Mouse (Mus musculus) neural tube, embryonic 13.5 days (tissue): ENCODE measurements at regions not wholly inside any gene's neighbourhood (a gene's known extent, or its start where the extent isn't known, plus 50 kb on each side); places are given as distances from the start of the nearest gene placed in this dataset.
"Not testable (repeated sequence)": the region's sequence is repeated elsewhere in the genome, so short reads cannot be mapped to it uniquely, and the experiment has no call there.

Experiments used
- ATAC-seq: fragments of 200-750 bp; cut with Nextera tagmentation; 2 replicates; pipeline ENCODE4 v1.8.0; 2017; ENCODE audit warnings: low read depth, mild to moderate bottlenecking, moderate TSS enrichment, moderate library complexity
- H3K27ac ChIP-seq: fragments of 300-500 bp; sonication (generic); replicated peaks from 2 replicates; pipeline ENCODE4 v1.5.1; 2015; ENCODE audit warnings: moderate library complexity, mild to moderate bottlenecking, inconsistent platforms
- H3K27me3 ChIP-seq: fragments of 300-500 bp; sonication (generic); 2 replicates; pipeline ENCODE4 v1.6.1; 2015; ENCODE audit warnings: mild to moderate bottlenecking, inconsistent platforms
- H3K36me3 ChIP-seq: fragments of 300-500 bp; sonication (generic); 2 replicates; pipeline ENCODE4 v1.6.1; 2015; ENCODE audit warnings: mild to moderate bottlenecking, inconsistent platforms
- H3K4me1 ChIP-seq: fragments of 300-500 bp; sonication (generic); replicated peaks from 2 replicates; pipeline ENCODE4 v1.6.1; 2015; ENCODE audit warnings: inconsistent platforms
- H3K4me2 ChIP-seq: fragments of 300-500 bp; sonication (generic); 2 replicates; pipeline ENCODE4 v1.6.1; 2015; ENCODE audit warnings: inconsistent platforms, mild to moderate bottlenecking, moderate library complexity
- H3K4me3 ChIP-seq: fragments of 300-500 bp; sonication (generic); 2 replicates; pipeline ENCODE4 v1.5.1; 2015; ENCODE audit warnings: mild to moderate bottlenecking, inconsistent platforms
- H3K9ac ChIP-seq: fragments of 300-500 bp; sonication (generic); 2 replicates; pipeline ENCODE4 v1.6.1; 2015; ENCODE audit warnings: moderate library complexity, mild to moderate bottlenecking, inconsistent platforms
- H3K9me3 ChIP-seq: fragments of 300-500 bp; sonication (generic); 2 replicates; pipeline ENCODE4 v1.6.1; 2016; ENCODE audit warnings: inconsistent platforms
- WGBS: fragments of 180-500 bp; shearing (Covaris S2); methylation state at CpG from one replicate; pipeline ENCODE4 v1.1.7; 2015; 5-methylcytosine and 5-hydroxymethylcytosine counted together

DNA sequence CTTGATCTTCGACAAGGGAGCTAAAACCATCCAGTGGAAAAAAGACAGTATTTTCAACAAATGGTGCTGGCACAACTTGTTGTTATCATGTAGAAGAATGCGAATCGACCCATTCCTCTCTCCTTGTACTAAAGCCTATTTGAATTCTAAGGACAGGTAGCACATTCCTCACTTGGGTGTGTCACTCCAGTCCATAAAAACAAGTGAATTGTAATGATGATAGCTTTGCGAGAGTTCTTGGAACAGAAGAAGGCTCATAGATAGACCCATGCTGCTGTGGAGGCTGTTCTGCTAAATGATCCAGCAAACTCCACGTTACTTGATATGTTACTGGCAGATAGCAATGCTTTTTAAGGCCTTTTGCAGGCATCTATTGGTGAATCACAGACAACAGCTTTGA, 1038.2 kb upstream of the Manea start:
- H3K9ac ChIP-seq, H3K4me2 ChIP-seq, H3K4me3 ChIP-seq, H3K9me3 ChIP-seq, H3K36me3 ChIP-seq, H3K4me1 ChIP-seq, ATAC-seq, H3K27me3 ChIP-seq, H3K27ac ChIP-seq: not testable (repeated sequence)
- WGBS = 84% methylated on average over 5 of the region's 5 CpGs

DNA sequence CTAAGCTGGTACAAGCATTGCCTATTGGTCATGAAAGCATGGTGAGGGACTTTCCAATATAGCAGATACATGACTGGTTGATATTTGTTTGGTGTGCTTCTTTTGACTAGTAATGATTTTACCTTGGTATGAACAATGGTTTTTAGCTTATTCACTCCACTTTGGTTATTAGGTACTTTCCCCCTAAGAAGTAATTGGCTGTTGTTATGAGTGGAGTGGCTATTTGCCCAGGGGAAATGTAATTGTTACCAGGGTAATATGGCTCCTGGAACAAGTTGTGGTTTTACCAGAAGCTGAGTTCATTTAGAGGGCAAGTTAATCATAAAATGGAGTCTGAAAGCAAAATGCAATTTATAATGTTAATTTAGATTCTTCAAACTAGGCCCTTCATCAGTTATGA, 1000.2 kb upstream of the Manea start:
- no peak for ATAC-seq
- H3K4me1 ChIP-seq = no peaks in the 10 kb centered on the region
- H3K4me3 ChIP-seq = no peak overlapping the region
- no peak overlapping the region for H3K27ac ChIP-seq
- no peaks in the 10 kb centered on the region for H3K9me3 ChIP-seq
- H3K36me3 ChIP-seq = no peaks in the 10 kb centered on the region
- no peak overlapping the region for H3K4me2 ChIP-seq
- H3K27me3 ChIP-seq = no peaks in the 10 kb centered on the region
- no peak overlapping the region for H3K9ac ChIP-seq

DNA sequence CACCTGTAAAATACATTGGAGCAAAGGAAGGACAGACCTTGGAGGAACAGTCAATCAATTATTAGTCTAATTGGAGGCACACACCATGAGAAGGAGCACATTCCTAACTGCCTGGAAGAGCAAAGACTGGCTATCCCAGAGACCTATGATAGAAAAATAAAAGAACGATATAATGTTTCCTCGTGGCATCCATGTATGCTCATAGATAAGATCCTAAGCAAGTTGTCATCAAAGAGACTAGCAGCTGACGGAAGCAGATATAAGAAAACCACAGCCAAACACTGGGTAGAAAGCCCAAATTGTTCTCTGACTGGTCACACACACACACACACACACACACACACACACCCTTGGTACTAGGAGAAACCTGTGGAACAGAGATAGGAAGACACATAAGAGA, 986.6 kb upstream of the Manea start:
- Histone ChIP-seq H3K27me3 (no peaks in the 10 kb centered on the region), H3K9ac (no peak overlapping the region), H3K4me2 (no peak overlapping the region), H3K9me3 (no peaks in the 10 kb centered on the region), H3K4me3 (no peak overlapping the region), H3K27ac (no peak overlapping the region), H3K4me1 (no peaks in the 10 kb centered on the region), H3K36me3 (no peaks in the 10 kb centered on the region)
- WGBS = 95% methylated on average over 3 of the region's 3 CpGs
- no peak for ATAC-seq
